Mouse (Mus musculus): Measurements from ENCODE around the gene Hbs1l. TPM values are rescaled to one million over a fixed set of nuclear protein-coding genes. Genes with fewer than 3 reads are reported as not detected.

Gene Hbs1l
- polyA plus RNA-seq, 1 experiment from 2014 or later: 62.1 TPM

DNA sequence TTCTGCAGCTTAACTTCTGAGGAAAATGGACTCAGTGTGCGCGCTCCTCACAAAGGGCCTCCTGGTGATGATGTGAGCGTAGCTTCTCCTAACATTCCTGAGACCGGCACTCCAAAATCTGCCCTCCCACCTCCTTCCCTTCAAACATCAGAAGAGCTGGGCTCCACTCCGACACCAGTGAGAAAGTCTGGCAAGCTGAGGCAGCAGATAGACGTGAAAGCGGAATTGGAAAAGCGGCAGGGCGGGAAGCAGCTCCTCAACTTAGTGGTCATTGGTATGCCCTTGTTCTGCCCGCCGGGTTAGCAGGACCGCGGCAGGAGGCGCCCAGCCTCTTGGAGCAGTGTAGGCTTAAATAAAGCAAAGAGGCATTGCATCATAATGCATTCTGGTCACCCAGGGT, 45.9 kb downstream of the Hbs1l start:
- H3K27ac ChIP-seq: no peak overlapping the region
- 92% methylated on average over 14 of the region's 14 CpGs for WGBS
- H3K4me3 ChIP-seq (replicated peaks; ENCODE audit: low read depth, low read length): no peak overlapping the region
- DNase-seq (ENCODE audit: low spot score) (no peak), ATAC-seq (replicated peaks; ENCODE audit: low FRiP score, low read depth) (no peak)
- H3K4me1 ChIP-seq (replicated peaks; ENCODE audit: insufficient read depth, low read length): no peaks in the 10 kb centered on the region
- H3K27me3 ChIP-seq (ENCODE audit: insufficient read depth, low read length): no peaks in the 10 kb centered on the region
- no peak for TF ChIP-seq CTCF (IDR thresholded peaks at IDR 0.05; ENCODE audit: low read depth)
- H3K9ac ChIP-seq (ENCODE audit: low read depth, low read length): no peak overlapping the region
- no peak overlapping the region for H3K4me2 ChIP-seq (ENCODE audit: low read length)
- no peaks in the 10 kb centered on the region for H3K9me3 ChIP-seq (replicated peaks; ENCODE audit: low read length)
- H3K36me3 ChIP-seq (ENCODE audit: insufficient read depth, low read length): peaks cover 33% of the 10 kb centered on the region; the same call in 1 of the 2 replicates

DNA sequence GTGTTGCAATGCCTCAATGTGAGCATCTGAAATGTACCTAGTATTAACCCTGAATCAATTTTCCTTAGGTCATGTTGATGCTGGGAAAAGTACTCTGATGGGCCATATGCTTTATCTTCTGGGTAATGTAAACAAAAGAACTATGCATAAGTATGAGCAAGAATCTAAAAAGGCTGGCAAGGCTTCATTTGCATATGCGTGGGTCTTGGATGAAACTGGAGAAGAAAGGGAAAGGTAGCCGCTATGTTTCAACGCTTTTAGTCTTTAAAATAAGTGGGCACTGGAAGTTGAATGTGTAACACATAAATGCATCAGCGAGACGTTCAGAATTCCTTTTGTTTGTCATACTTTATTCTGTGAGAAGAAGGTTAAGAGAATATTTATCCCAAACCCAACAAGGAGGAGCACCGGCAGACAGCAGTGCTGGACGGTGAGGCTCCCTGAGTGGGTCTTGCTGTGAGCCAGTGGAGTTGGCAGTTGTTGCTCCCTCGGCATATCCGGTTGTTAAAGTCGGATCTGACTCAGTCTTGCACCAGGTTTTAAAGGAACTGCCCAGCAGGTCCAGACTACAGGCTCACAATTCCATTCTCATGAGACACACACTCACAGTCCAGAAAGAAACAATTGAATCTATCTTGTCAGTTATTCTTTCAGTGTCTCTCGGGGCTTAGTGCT, 46.7 kb downstream of the Hbs1l start:
- no peaks in the 10 kb centered on the region for H3K9me3 ChIP-seq (replicated peaks; ENCODE audit: low read length)
- peaks cover 31% of the 10 kb centered on the region; the same call in 1 of the 2 replicates for H3K36me3 ChIP-seq (ENCODE audit: insufficient read depth, low read length)
- ATAC-seq (replicated peaks; ENCODE audit: low FRiP score, low read depth) (no peak), DNase-seq (ENCODE audit: low spot score) (no peak)
- no peaks in the 10 kb centered on the region for H3K4me1 ChIP-seq (replicated peaks; ENCODE audit: insufficient read depth, low read length)
- H3K4me2 ChIP-seq (ENCODE audit: low read length): no peak overlapping the region
- no peak overlapping the region for H3K27ac ChIP-seq
- WGBS: 87% methylated on average over 11 of the region's 11 CpGs
- H3K9ac ChIP-seq (ENCODE audit: low read depth, low read length): no peak overlapping the region
- TF ChIP-seq CTCF (IDR thresholded peaks at IDR 0.05; ENCODE audit: low read depth): no peak
- H3K27me3 ChIP-seq (ENCODE audit: insufficient read depth, low read length): no peaks in the 10 kb centered on the region
- H3K4me3 ChIP-seq (replicated peaks; ENCODE audit: low read depth, low read length): no peak overlapping the region

DNA sequence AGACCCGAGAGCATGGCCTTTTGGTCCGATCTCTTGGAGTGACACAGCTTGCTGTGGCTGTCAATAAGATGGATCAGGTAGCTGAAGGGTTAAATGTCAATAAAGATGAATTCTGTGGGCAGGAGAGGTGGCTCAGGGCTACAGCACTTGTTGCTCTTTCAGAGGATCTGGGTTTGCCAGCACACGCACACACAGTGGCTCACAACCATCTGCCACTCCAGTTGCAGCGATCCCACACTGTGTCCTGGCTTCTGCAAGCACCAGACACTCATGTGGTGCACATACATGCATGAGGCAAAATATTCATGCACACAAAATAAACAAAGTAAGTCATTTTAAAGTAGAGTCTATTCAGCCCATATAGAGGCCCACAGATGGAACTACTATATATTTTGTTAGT, 51.6 kb downstream of the Hbs1l start:
- TF ChIP-seq CTCF (IDR thresholded peaks at IDR 0.05; ENCODE audit: low read depth): no peak
- H3K4me3 ChIP-seq (replicated peaks; ENCODE audit: low read depth, low read length): no peak overlapping the region
- H3K36me3 ChIP-seq (ENCODE audit: insufficient read depth, low read length): peaks cover 34% of the 10 kb centered on the region
- no peak overlapping the region for H3K9ac ChIP-seq (ENCODE audit: low read depth, low read length)
- no peaks in the 10 kb centered on the region for H3K27me3 ChIP-seq (ENCODE audit: insufficient read depth, low read length)
- no peak overlapping the region for H3K27ac ChIP-seq
- H3K9me3 ChIP-seq (replicated peaks; ENCODE audit: low read length): no peaks in the 10 kb centered on the region
- DNase-seq (ENCODE audit: low spot score) (no peak), ATAC-seq (replicated peaks; ENCODE audit: low FRiP score, low read depth) (no peak)
- WGBS: 97% methylated on average over 4 of the region's 4 CpGs
- H3K4me1 ChIP-seq (replicated peaks; ENCODE audit: insufficient read depth, low read length): no peaks in the 10 kb centered on the region
- no peak overlapping the region for H3K4me2 ChIP-seq (ENCODE audit: low read length)

DNA sequence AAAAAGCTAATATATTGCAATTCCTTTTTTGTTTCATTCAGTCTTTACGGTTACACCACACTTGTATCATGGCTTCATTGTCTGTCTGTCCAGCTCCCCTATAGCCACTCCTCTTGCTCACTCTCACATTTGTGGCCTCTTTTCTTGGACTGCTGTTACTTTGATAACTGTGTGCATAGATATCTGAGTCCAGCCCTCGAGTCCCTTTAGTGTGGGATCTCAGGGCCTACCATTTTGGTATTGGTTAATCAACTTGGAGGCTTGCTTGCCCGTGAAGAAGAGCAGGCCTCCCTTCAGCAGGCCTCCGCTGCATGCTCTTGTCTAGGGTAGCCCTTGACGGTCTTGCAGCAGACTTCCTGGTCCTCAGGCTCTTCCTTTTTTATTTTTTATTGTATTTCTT, 53.7 kb downstream of the Hbs1l start:
- ATAC-seq (replicated peaks; ENCODE audit: low FRiP score, low read depth) (no peak), DNase-seq (ENCODE audit: low spot score) (no peak)
- Histone ChIP-seq H3K9me3 (replicated peaks; ENCODE audit: low read length) (no peaks in the 10 kb centered on the region), H3K27ac (no peak overlapping the region), H3K4me3 (replicated peaks; ENCODE audit: low read depth, low read length) (no peak overlapping the region), H3K9ac (ENCODE audit: low read depth, low read length) (no peak overlapping the region), H3K4me2 (ENCODE audit: low read length) (no peak overlapping the region), H3K27me3 (ENCODE audit: insufficient read depth, low read length) (no peaks in the 10 kb centered on the region), H3K4me1 (replicated peaks; ENCODE audit: insufficient read depth, low read length) (no peaks in the 10 kb centered on the region), H3K36me3 (ENCODE audit: insufficient read depth, low read length) (peaks cover 34% of the 10 kb centered on the region)
- TF ChIP-seq CTCF (IDR thresholded peaks at IDR 0.05; ENCODE audit: low read depth): no peak
- 96% methylated on average over 5 of the region's 5 CpGs for WGBS

DNA sequence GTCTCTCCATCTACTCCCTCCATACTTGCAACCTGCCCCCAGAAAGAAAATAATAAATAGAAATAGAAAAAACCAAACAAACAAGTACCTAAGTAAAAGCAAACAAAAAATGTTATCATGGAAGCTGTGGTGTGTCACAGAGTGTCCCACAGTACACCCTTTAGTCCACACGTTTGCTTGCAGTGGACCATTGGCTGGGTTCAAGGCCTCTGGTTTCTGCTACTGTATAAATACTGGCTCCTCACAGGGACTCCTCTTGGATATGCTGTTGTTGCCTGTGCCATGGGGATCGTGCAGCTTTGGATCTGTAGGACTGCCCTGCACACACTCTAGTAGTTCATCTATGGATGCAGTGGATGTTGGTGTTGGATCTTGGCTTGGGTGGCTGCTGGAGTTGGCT, 54.2 kb downstream of the Hbs1l start:
- no peak for TF ChIP-seq CTCF (IDR thresholded peaks at IDR 0.05; ENCODE audit: low read depth)

DNA sequence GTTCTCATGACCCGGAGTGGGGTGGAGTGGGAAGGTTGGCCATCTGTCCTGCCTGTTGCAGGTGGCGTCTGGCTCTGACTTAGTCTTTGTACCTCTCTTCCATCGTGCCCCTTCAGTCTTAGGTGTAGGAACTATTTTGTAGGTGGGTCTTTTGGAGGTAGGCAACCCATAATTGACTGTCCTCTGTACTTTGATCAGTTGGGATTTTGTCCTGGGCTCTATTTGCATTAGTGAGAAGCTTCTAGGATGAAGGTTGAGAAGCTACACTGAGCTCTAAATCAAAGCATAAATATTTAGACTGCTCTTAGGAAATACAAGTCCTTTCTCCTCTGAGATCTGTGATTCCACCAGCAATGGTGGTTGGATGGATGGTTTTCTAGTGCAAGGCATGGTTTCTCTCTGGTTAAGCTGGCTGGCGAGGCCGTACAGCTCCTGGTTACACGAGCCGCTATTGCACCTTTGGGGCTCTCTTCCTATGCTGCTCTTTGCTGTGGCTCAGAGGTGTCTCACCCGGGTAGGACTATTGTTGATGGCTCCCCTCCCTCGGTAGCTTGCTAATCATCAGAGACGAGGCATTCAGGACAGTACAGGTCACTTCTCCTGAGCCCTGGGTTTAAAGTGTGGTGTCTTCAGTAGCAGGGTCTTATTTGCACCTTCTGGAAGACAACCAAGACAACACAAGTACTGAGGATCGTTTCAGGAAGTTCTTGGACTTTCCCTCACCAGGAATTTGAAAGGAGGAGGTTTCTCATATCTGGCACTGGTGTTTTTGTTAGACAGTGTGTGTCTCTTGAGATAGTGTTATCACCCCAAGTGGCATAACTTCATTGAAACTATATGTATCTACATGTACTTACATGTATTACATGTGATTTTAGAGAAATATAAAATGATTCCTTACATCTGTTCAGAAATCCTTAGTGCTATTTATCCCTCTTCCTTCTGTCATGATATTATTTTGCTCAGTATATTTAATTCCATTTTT, 55.0 kb downstream of the Hbs1l start:
- Histone ChIP-seq H3K9me3 (replicated peaks; ENCODE audit: low read length) (no peaks in the 10 kb centered on the region), H3K36me3 (ENCODE audit: insufficient read depth, low read length) (peaks cover 26% of the 10 kb centered on the region), H3K4me3 (replicated peaks; ENCODE audit: low read depth, low read length) (no peak overlapping the region), H3K27ac (no peak overlapping the region), H3K4me2 (ENCODE audit: low read length) (no peak overlapping the region), H3K27me3 (ENCODE audit: insufficient read depth, low read length) (no peaks in the 10 kb centered on the region), H3K4me1 (replicated peaks; ENCODE audit: insufficient read depth, low read length) (no peaks in the 10 kb centered on the region), H3K9ac (ENCODE audit: low read depth, low read length) (no peak overlapping the region)
- 87% methylated on average over 11 of the region's 11 CpGs for WGBS
- ATAC-seq (replicated peaks; ENCODE audit: low FRiP score, low read depth): no peak
- DNase-seq (ENCODE audit: low spot score): no peak
- no peak for TF ChIP-seq CTCF (IDR thresholded peaks at IDR 0.05; ENCODE audit: low read depth)

More for the DNA sequence above, 54.2 kb downstream of the Hbs1l start:
- Histone ChIP-seq H3K27ac (no peak overlapping the region), H3K36me3 (ENCODE audit: insufficient read depth, low read length) (peaks cover 33% of the 10 kb centered on the region), H3K9ac (ENCODE audit: low read depth, low read length) (no peak overlapping the region), H3K27me3 (ENCODE audit: insufficient read depth, low read length) (no peaks in the 10 kb centered on the region), H3K9me3 (replicated peaks; ENCODE audit: low read length) (no peaks in the 10 kb centered on the region), H3K4me3 (replicated peaks; ENCODE audit: low read depth, low read length) (no peak overlapping the region), H3K4me1 (replicated peaks; ENCODE audit: insufficient read depth, low read length) (no peaks in the 10 kb centered on the region), H3K4me2 (ENCODE audit: low read length) (no peak overlapping the region)
- no peak for DNase-seq (ENCODE audit: low spot score)
- 94% methylated on average over 2 of the region's 2 CpGs for WGBS
- ATAC-seq (replicated peaks; ENCODE audit: low FRiP score, low read depth): no peak

Data from kidney, postnatal 0 days (tissue).